Mouse (Mus musculus): Measurements from ENCODE around the gene Rlim. TPM values are rescaled to one million over a fixed set of nuclear protein-coding genes. Genes with fewer than 3 reads are reported as not detected.

The Rlim gene
- polyA plus RNA-seq, 1 experiment from 2014 or later: 39.9 TPM

- no peaks in the 10 kb centered on the region for H3K9me3 ChIP-seq (ENCODE audit: control insufficient read depth, low read depth, low read length)
- H3K9ac ChIP-seq (replicated peaks; ENCODE audit: low read depth, low read length): no peak overlapping the region
- H3K27ac ChIP-seq (ENCODE audit: low read length): no peak overlapping the region
- no peaks in the 10 kb centered on the region for H3K36me3 ChIP-seq (ENCODE audit: control insufficient read depth, insufficient read depth, low read length)
- WGBS: 43% methylated on average over 2 of the region's 2 CpGs
- H3K27me3 ChIP-seq (ENCODE audit: control insufficient read depth, insufficient read depth, low read length): no peaks in the 10 kb centered on the region
- H3K4me3 ChIP-seq (ENCODE audit: low read depth, low read length): no peak overlapping the region
- no peak overlapping the region for H3K4me2 ChIP-seq (replicated peaks; ENCODE audit: low read depth, low read length)
- no peaks in the 10 kb centered on the region for H3K4me1 ChIP-seq (ENCODE audit: control insufficient read depth, insufficient read depth, low read length)
- ATAC-seq (ENCODE audit: insufficient number of reproducible peaks, insufficient read depth, low FRiP score, low read depth): no peak
Observed at GRCm38 (mm10) chrX:103922436-103922835, 58.6 kb downstream of the Rlim start.

GRCm38 (mm10) chrX:103918954-103919353, 62.1 kb downstream of the Rlim start:
- H3K4me2 ChIP-seq (replicated peaks; ENCODE audit: low read depth, low read length): no peak overlapping the region
- 47% methylated on average over 5 of the region's 5 CpGs for WGBS

GRCm38 (mm10) chrX:103914790-103915189, 66.3 kb downstream of the Rlim start:
- H3K4me1 ChIP-seq (ENCODE audit: control insufficient read depth, insufficient read depth, low read length): no peaks in the 10 kb centered on the region
- H3K4me3 ChIP-seq (ENCODE audit: low read depth, low read length): no peak overlapping the region
- whole genome bisulfite sequencing: 16% methylated on average over 3 of the region's 3 CpGs
- H3K9ac ChIP-seq (replicated peaks; ENCODE audit: low read depth, low read length): no peak overlapping the region
- no peaks in the 10 kb centered on the region for H3K27me3 ChIP-seq (ENCODE audit: control insufficient read depth, insufficient read depth, low read length)
- no peak for ATAC-seq (ENCODE audit: insufficient number of reproducible peaks, insufficient read depth, low FRiP score, low read depth)
- no peak overlapping the region for H3K27ac ChIP-seq (ENCODE audit: low read length)
- no peaks in the 10 kb centered on the region for H3K36me3 ChIP-seq (ENCODE audit: control insufficient read depth, insufficient read depth, low read length)
- H3K4me2 ChIP-seq (replicated peaks; ENCODE audit: low read depth, low read length): no peak overlapping the region
- no peaks in the 10 kb centered on the region for H3K9me3 ChIP-seq (ENCODE audit: control insufficient read depth, low read depth, low read length)

More at GRCm38 (mm10) chrX:103918954-103919353, 62.1 kb downstream of the Rlim start:
- ATAC-seq (ENCODE audit: insufficient number of reproducible peaks, insufficient read depth, low FRiP score, low read depth): no peak
- Histone ChIP-seq H3K4me1 (ENCODE audit: control insufficient read depth, insufficient read depth, low read length) (no peaks in the 10 kb centered on the region), H3K9me3 (ENCODE audit: control insufficient read depth, low read depth, low read length) (no peaks in the 10 kb centered on the region), H3K27me3 (ENCODE audit: control insufficient read depth, insufficient read depth, low read length) (no peaks in the 10 kb centered on the region), H3K27ac (ENCODE audit: low read length) (no peak overlapping the region), H3K9ac (replicated peaks; ENCODE audit: low read depth, low read length) (no peak overlapping the region), H3K4me3 (ENCODE audit: low read depth, low read length) (no peak overlapping the region), H3K36me3 (ENCODE audit: control insufficient read depth, insufficient read depth, low read length) (no peaks in the 10 kb centered on the region)

Other genes starting within 250 kb of the Rlim start
- 10.0 and 10.2 TPM in 2 replicates for gene Slc16a2, start 159.3 kb downstream of the Rlim start, polyA plus RNA-seq (2014; fragmentation: Nextera tagmentation; extraction: Ambion mirVana)
- gene Nexmif, start 219.9 kb upstream of the Rlim start, polyA plus RNA-seq (2014; fragmentation: Nextera tagmentation; extraction: Ambion mirVana): 0.84 and 1.3 TPM in 2 replicates